Mouse (Mus musculus): ENCODE results near the gene Rnf187. TPM values are rescaled to one million over a fixed set of nuclear protein-coding genes. Genes with fewer than 3 reads are reported as not detected.

Gene Rnf187
- polyA plus RNA-seq, 1 experiment from 2014 or later: 641 TPM

Small RNA genes within 50 kb of the gene (microRNA-seq; reads per million reads assigned to microRNA genes)
- not detected for gene Gm44313

Other genes starting within 250 kb of the Rnf187 start
- gene Olfr319, start 239.8 kb downstream of the Rnf187 start, polyA plus RNA-seq (2014; fragmentation: Nextera tagmentation; extraction: Ambion mirVana): not detected in 2 replicates
- not detected in 2 replicates for gene Olfr318, start 214.9 kb downstream of the Rnf187 start, polyA plus RNA-seq (2014; fragmentation: Nextera tagmentation; extraction: Ambion mirVana)
- gene Olfr317, start 199.7 kb downstream of the Rnf187 start, polyA plus RNA-seq (2014; fragmentation: Nextera tagmentation; extraction: Ambion mirVana): 0.19 and 0.25 TPM in 2 replicates
- not detected in 2 replicates for gene Olfr316, start 186.2 kb downstream of the Rnf187 start, polyA plus RNA-seq (2014; fragmentation: Nextera tagmentation; extraction: Ambion mirVana)
- not detected in 2 replicates for gene Olfr315, start 165.7 kb downstream of the Rnf187 start, polyA plus RNA-seq (2014; fragmentation: Nextera tagmentation; extraction: Ambion mirVana)
- gene Olfr314, start 156.0 kb downstream of the Rnf187 start, polyA plus RNA-seq (2014; fragmentation: Nextera tagmentation; extraction: Ambion mirVana): not detected in 2 replicates
- gene Fam183b, start 137.0 kb downstream of the Rnf187 start, polyA plus RNA-seq (2014; fragmentation: Nextera tagmentation; extraction: Ambion mirVana): 6.6 and 11.4 TPM in 2 replicates
- gene Olfr313, start 123.9 kb downstream of the Rnf187 start, polyA plus RNA-seq (2014; fragmentation: Nextera tagmentation; extraction: Ambion mirVana): not detected in 2 replicates
- not detected in 2 replicates for gene Olfr312, start 109.7 kb downstream of the Rnf187 start, polyA plus RNA-seq (2014; fragmentation: Nextera tagmentation; extraction: Ambion mirVana)
- gene Olfr311, start 99.7 kb downstream of the Rnf187 start, polyA plus RNA-seq (2014; fragmentation: Nextera tagmentation; extraction: Ambion mirVana): not detected in 2 replicates
- gene Gm12258, start 91.8 kb downstream of the Rnf187 start, polyA plus RNA-seq (2014; fragmentation: Nextera tagmentation; extraction: Ambion mirVana): 23.7 and 26.8 TPM in 2 replicates
- 9.1 and 14.4 TPM in 2 replicates for gene 2810021J22Rik, start 71.7 kb downstream of the Rnf187 start, polyA plus RNA-seq (2014; fragmentation: Nextera tagmentation; extraction: Ambion mirVana)
- gene Zfp39, start 34.7 kb downstream of the Rnf187 start, polyA plus RNA-seq (2014; fragmentation: Nextera tagmentation; extraction: Ambion mirVana): 5.9 and 9.1 TPM in 2 replicates
- 0.09 TPM in 1 of 2 replicates, not detected in the other for gene Btnl10, start 21.0 kb downstream of the Rnf187 start, polyA plus RNA-seq (2014; fragmentation: Nextera tagmentation; extraction: Ambion mirVana)
- gene Hist3h2ba, start 10.0 kb upstream of the Rnf187 start, polyA plus RNA-seq (2014; fragmentation: Nextera tagmentation; extraction: Ambion mirVana): 239 and 784 TPM in 2 replicates
- 129 and 130 TPM in 2 replicates for gene Hist3h2a, start 15.8 kb upstream of the Rnf187 start, polyA plus RNA-seq (2014; fragmentation: Nextera tagmentation; extraction: Ambion mirVana)
- gene Trim17, start 15.8 kb upstream of the Rnf187 start, polyA plus RNA-seq (2014; fragmentation: Nextera tagmentation; extraction: Ambion mirVana): 1.1 and 1.3 TPM in 2 replicates
- 18.6 and 20.8 TPM in 2 replicates for gene Trim11, start 39.2 kb upstream of the Rnf187 start, polyA plus RNA-seq (2014; fragmentation: Nextera tagmentation; extraction: Ambion mirVana)
- 0.37 and 0.43 TPM in 2 replicates for gene Obscn, start 197.5 kb upstream of the Rnf187 start, polyA plus RNA-seq (2014; fragmentation: Nextera tagmentation; extraction: Ambion mirVana)
- 3.1 and 6.3 TPM in 2 replicates for gene Iba57, start 224.8 kb upstream of the Rnf187 start, polyA plus RNA-seq (2014; fragmentation: Nextera tagmentation; extraction: Ambion mirVana)
- 0.18 TPM in 1 of 2 replicates, not detected in the other for gene Gjc2, start 244.3 kb upstream of the Rnf187 start, polyA plus RNA-seq (2014; fragmentation: Nextera tagmentation; extraction: Ambion mirVana)